Mouse (Mus musculus) macrophage (primary cell): ENCODE results near the gene Hscb. TPM values are rescaled to one million over a fixed set of nuclear protein-coding genes. Genes with fewer than 3 reads are reported as not detected.
"Not testable (repeated sequence)": the region's sequence is repeated elsewhere in the genome, so short reads cannot be mapped to it uniquely, and the experiment has no call there.

ENCODE experiments used
- H3K27ac ChIP-seq: fragments of 350-480 bp; formaldehyde crosslinking; 2 replicates; pipeline ENCODE4 v1.9.0; 2021
- H3K36me3 ChIP-seq: fragments of 350-480 bp; formaldehyde crosslinking; 2 replicates; pipeline ENCODE4 v1.9.0; 2021; ENCODE audit errors: inconsistent target
- H3K4me3 ChIP-seq: fragments of 350-480 bp; formaldehyde crosslinking; 2 replicates; pipeline ENCODE4 v1.9.0; 2021; ENCODE audit errors: inconsistent target
- H3K79me2 ChIP-seq: fragments of 350-480 bp; formaldehyde crosslinking; 2 replicates; pipeline ENCODE4 v1.9.0; 2021; ENCODE audit errors: inconsistent target
- WGBS: methylation state at CpG from one replicate; pipeline ENCODE4 v1.1.7; 2026; ENCODE audit warnings: inconsistent platforms; ENCODE audit not compliant: missing documents; 5-methylcytosine and 5-hydroxymethylcytosine counted together
- polyA plus RNA-seq: library from polyadenylated mRNA; stranded (reverse); fragments of 250-400 nt; gene quantifications from 3 replicates; pipeline ENCODE4 v1.2.4, GENCODE M21; 2018; ENCODE audit warnings: inconsistent platforms
- total RNA-seq, 78 experiments: library from RNA; depleted of rRNA; stranded (reverse); fragments of 250-400 nt; gene quantifications; 1 replicate in 9 of 78; 2 replicates in 24 of 78; 3 replicates in 43 of 78; 4 replicates in 2 of 78; pipeline ENCODE4 v1.2.4; 2018; ENCODE audit warnings: inconsistent platforms in 56 of 78

The Hscb gene
- 10 to 100 TPM in 11 of 26 experiments, 1 to 10 TPM in 11, not detected in 4; 2.3 to 43.3 (median 10.1) TPM for total RNA-seq (2018; cell fraction: chromatin; rRNA removed)
- total RNA-seq (2018; cell fraction: cytosol; rRNA removed): 10 to 100 TPM; 27.7 to 74.0 (median 40.6) TPM
- 10 to 100 TPM in 14 of 26 experiments, 1 to 10 TPM in 12; 2.1 to 29.6 (median 10.4) TPM for total RNA-seq (2018; cell fraction: nucleus; rRNA removed)
- 32.2 to 52.4 TPM (median 43.3 TPM) in 3 replicates for polyA plus RNA-seq

GRCm38 (mm10) chr5:110839678-110840365, at the start of gene Hscb, which contains the start of gene Chek2:
TSS of gene Hscb (minus strand) at chr5:110839777.
TSS of gene Chek2 (plus strand) at chr5:110839979.
- 0% methylated on average over 41 of the region's 41 CpGs for WGBS
- Histone ChIP-seq H3K27ac (peak within 1 kb of the TSS; percentile 84), H3K4me3 (peak within 1 kb of the TSS; percentile 80), H3K79me2 (peaks cover 35% of the 10 kb centered on the region; the same call in 1 of the 2 replicates), H3K36me3 (peaks cover 23% of the 10 kb centered on the region)

- Histone ChIP-seq H3K79me2 (no peaks in the 10 kb centered on the region), H3K36me3 (no peaks in the 10 kb centered on the region), H3K27ac (no peak overlapping the region), H3K4me3 (no peak overlapping the region)
- WGBS: 94% methylated on average over 4 of the region's 4 CpGs
These were observed 49.0 kb upstream of the Hscb start for GRCm38 (mm10) chr5:110888596-110888995.

- under 1% methylated on average over 100 of the region's 101 CpGs for WGBS
- H3K36me3 ChIP-seq: no peaks in the 10 kb centered on the region
- no peaks in the 10 kb centered on the region for H3K79me2 ChIP-seq
- no peak within 1 kb of the TSS for H3K27ac ChIP-seq
- H3K4me3 ChIP-seq: peak within 1 kb of the TSS; percentile 22; the same call in 1 of the 2 replicates
These were observed 40.2 kb upstream of the Hscb start, which contains the start of gene Ttc28 for GRCm38 (mm10) chr5:110879584-110880374. TSS of gene Ttc28 (plus strand) at chr5:110879803.

DNA sequence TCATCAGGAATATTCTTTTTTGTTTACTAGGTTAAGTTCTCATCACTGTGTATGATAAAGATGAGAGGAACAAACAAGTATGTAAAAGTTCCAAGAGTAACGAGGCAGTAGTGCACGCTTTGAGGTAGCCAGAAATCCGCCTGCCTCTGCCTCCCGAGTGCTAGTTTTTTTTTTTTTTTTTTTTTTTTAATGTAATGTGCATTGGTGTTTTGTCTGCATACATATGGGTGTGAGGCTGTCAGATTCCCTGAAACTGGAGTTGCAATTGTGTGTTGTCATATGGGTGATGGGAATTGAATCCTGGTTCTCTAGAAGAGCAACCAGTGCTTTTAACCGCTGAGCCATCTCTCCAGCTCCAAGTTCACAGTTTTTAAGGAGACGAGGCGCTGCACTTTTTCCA, 39.5 kb upstream of the Hscb start:
- Histone ChIP-seq H3K36me3 (no peaks in the 10 kb centered on the region), H3K27ac (no peak overlapping the region), H3K79me2 (no peaks in the 10 kb centered on the region), H3K4me3 (peak overlapping the region; percentile 22; the same call in 1 of the 2 replicates)
- WGBS: 81% methylated on average over 7 of the region's 7 CpGs

- not testable (repeated sequence) for H3K27ac ChIP-seq, H3K79me2 ChIP-seq, H3K4me3 ChIP-seq, H3K36me3 ChIP-seq
- 83% methylated on average over 1 of the region's 1 CpGs for WGBS
These were observed 38.9 kb upstream of the Hscb start for GRCm38 (mm10) chr5:110878526-110878925.

- Histone ChIP-seq H3K4me3 (no peak overlapping the region), H3K27ac (no peak overlapping the region), H3K79me2 (no peaks in the 10 kb centered on the region), H3K36me3 (no peaks in the 10 kb centered on the region)
- 97% methylated on average over 5 of the region's 5 CpGs for WGBS
These were observed 38.3 kb upstream of the Hscb start for GRCm38 (mm10) chr5:110877666-110878505.

DNA sequence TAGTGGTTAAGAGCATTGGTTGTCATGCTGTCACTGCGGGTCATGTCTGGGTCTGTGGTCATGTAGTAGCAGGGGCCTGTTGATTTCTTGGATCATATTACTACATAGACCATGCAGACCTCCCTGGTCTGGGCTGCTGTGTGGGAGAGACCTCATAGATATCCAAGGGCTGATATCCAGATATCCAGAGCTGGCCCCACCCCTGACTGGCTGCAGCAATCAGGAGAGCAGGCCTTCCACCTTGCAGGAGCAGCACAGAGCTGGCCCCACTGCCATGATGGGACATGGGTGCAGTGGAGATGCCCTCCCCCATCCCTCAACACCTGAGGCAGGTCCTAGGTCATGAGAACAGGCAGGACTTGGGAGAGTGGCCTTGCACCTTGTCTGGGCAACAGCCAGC, 35.7 kb upstream of the Hscb start:
- Histone ChIP-seq H3K27ac (no peak overlapping the region), H3K36me3 (peaks cover 12% of the 10 kb centered on the region; the same call in 1 of the 2 replicates), H3K4me3 (no peak overlapping the region), H3K79me2 (no peaks in the 10 kb centered on the region)
- WGBS: 100% methylated on average over 1 of the region's 1 CpGs

- H3K36me3 ChIP-seq: peaks cover 16% of the 10 kb centered on the region; the same call in 1 of the 2 replicates
- no peak overlapping the region for H3K4me3 ChIP-seq
- H3K27ac ChIP-seq: no peak overlapping the region
- H3K79me2 ChIP-seq: no peaks in the 10 kb centered on the region
These were observed 35.1 kb upstream of the Hscb start for GRCm38 (mm10) chr5:110874711-110875110.

DNA sequence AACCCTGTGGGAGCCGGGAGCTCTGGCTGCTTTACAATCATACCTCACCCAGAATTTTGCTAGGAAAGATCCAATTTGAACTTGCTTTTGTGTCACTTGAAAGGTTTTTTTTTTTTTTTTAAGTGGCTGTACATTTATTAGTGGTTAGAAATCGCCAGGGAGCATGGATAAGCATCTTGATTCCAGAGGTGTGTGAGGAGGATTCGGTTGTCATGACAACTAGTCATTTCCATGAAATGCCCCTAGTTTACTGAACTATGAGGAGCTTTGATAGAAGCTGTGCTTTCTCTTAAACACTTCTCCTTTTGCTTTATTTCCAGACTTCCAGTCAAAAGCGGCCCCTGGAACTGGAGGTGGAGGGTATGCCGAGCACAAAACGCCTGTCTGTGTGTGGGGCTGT, 33.6 kb upstream of the Hscb start:
- WGBS: 96% methylated on average over 6 of the region's 6 CpGs
- H3K79me2 ChIP-seq: no peaks in the 10 kb centered on the region
- no peak overlapping the region for H3K4me3 ChIP-seq
- peaks cover 16% of the 10 kb centered on the region; the same call in 1 of the 2 replicates for H3K36me3 ChIP-seq
- no peak overlapping the region for H3K27ac ChIP-seq

GRCm38 (mm10) chr5:110869242-110869669, 29.7 kb upstream of the Hscb start:
- peaks cover 33% of the 10 kb centered on the region for H3K36me3 ChIP-seq

DNA sequence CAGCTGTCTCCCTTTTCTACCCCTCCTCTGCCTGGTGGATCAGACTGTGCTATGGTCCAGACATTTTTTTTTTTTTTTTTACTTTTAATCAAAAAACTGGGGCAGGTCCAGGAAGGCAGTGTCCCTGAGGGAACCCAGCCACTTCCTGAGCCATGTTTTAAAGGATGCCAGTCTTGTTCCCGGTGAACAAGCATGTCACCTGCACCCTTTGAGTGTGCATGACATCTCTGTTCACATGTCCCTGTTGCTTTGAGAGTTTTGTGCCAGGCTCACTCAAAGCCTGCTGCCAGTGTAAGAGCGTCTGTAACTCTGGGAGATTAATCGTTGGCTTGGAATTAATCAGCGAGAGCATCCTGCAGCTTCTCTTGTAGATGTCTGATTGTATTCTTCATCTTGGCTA, 28.9 kb upstream of the Hscb start:
- WGBS: 94% methylated on average over 4 of the region's 4 CpGs
- no peak overlapping the region for H3K27ac ChIP-seq
- H3K79me2 ChIP-seq: no peaks in the 10 kb centered on the region
- no peak overlapping the region for H3K4me3 ChIP-seq
- peaks cover 35% of the 10 kb centered on the region for H3K36me3 ChIP-seq

More at GRCm38 (mm10) chr5:110869242-110869669, 29.7 kb upstream of the Hscb start:
- 91% methylated on average over 8 of the region's 8 CpGs for WGBS
- Histone ChIP-seq H3K4me3 (no peak overlapping the region), H3K79me2 (no peaks in the 10 kb centered on the region), H3K27ac (no peak overlapping the region)

DNA sequence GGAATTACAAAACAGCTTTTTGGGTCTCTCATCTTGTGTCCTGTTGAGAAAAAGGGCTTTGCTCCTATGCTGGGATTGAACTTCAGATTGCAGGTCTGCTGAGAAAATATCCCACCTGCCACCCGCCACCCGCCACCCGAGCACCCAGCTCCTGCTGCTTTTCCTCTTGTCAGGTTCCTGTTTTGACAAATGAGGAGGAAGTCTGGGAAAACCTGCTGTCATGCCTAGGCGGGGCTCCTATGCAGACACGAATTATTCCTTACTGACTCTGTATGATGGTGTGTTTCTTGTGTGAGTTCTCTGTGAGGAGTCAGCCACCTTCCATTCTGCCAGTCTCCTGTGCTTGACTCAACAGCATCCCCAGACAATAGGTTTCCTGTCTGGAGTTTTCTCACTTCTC, 20.9 kb upstream of the Hscb start:
- 85% methylated on average over 4 of the region's 5 CpGs for WGBS

GRCm38 (mm10) chr5:110859013-110859650, 19.6 kb upstream of the Hscb start:
- Histone ChIP-seq H3K36me3 (peaks cover 48% of the 10 kb centered on the region), H3K4me3 (no peak overlapping the region), H3K79me2 (no peaks in the 10 kb centered on the region), H3K27ac (no peak overlapping the region)
- 59% methylated on average over 13 of the region's 13 CpGs for WGBS

More for the DNA sequence above, 20.9 kb upstream of the Hscb start:
- no peak overlapping the region for H3K27ac ChIP-seq
- H3K36me3 ChIP-seq: peaks cover 46% of the 10 kb centered on the region
- H3K79me2 ChIP-seq: no peaks in the 10 kb centered on the region
- no peak overlapping the region for H3K4me3 ChIP-seq
